Mouse (Mus musculus) lung, adult 2 months (tissue): ENCODE measurements around the gene Nck1.

ENCODE experiments used
- CTCF ChIP-seq: fragments of 200-500 bp; IDR thresholded peaks from 2 replicates; pipeline ENCODE4 v1.5.1; 2011; ENCODE audit warnings: mild to moderate bottlenecking, low read length, control low read depth; ENCODE audit not compliant: insufficient read depth
- POLR2A ChIP-seq: fragments of 200-500 bp; IDR thresholded peaks from 2 replicates; pipeline ENCODE4 v1.6.1; 2011; ENCODE audit warnings: low read depth, mild to moderate bottlenecking, control low read depth, low read length, borderline replicate concordance; ENCODE audit errors: extremely low read depth

- TF ChIP-seq POLR2A (no peak), CTCF (no peak)
Measured at GRCm38 (mm10) chr9:100581543-100582492, 35.9 kb upstream of the Nck1 start.
